Mouse (Mus musculus) lung, adult 2 months (tissue): ENCODE results near the gene Slc1a5.

ENCODE experiments used
- CTCF ChIP-seq: fragments of 200-500 bp; IDR thresholded peaks from 2 replicates; pipeline ENCODE4 v1.5.1; 2011; ENCODE audit warnings: mild to moderate bottlenecking, low read length, control low read depth; ENCODE audit not compliant: insufficient read depth
- POLR2A ChIP-seq: fragments of 200-500 bp; IDR thresholded peaks from 2 replicates; pipeline ENCODE4 v1.6.1; 2011; ENCODE audit warnings: low read depth, mild to moderate bottlenecking, control low read depth, low read length, borderline replicate concordance; ENCODE audit errors: extremely low read depth

DNA sequence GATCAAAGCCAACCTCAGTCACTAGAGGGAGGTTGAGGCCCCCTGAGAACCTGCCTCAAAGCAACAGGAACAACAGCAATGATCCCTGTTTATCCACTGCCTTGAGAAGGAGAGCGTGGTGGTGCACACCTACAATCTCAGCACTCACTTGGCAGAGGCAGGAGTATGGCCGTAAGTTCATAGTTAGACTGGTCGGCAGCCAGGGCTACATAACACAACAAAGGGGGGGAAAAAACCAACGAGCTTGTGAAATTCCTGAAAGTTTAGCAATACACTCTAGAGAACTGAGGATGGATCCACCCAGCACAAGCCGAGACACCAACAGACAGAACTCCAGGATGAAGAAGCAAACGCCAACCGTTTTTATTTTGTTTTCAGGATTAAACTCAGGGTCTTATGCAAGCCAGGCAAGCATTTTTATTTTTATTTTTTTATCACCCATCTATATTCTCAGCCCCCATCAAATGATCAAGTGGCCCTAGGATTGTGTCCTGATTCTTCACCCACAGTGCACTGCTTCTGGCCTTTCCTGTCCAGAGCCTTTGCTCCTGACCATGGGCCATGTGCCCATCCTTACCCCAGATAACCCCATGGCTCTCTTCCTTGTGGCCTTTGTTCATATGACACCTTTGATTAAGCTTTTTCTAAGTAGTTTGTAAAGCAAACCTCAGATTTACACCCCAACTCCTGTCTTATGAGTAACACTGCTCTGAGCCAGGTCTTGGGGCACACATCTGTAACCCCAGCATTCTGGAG lies 17.5 kb upstream of the Slc1a5 start:
- TF ChIP-seq POLR2A (no peak), CTCF (no peak)
